8 mouse cellular contexts compared by ENCODE assay signal in the genomic region with DNA sequence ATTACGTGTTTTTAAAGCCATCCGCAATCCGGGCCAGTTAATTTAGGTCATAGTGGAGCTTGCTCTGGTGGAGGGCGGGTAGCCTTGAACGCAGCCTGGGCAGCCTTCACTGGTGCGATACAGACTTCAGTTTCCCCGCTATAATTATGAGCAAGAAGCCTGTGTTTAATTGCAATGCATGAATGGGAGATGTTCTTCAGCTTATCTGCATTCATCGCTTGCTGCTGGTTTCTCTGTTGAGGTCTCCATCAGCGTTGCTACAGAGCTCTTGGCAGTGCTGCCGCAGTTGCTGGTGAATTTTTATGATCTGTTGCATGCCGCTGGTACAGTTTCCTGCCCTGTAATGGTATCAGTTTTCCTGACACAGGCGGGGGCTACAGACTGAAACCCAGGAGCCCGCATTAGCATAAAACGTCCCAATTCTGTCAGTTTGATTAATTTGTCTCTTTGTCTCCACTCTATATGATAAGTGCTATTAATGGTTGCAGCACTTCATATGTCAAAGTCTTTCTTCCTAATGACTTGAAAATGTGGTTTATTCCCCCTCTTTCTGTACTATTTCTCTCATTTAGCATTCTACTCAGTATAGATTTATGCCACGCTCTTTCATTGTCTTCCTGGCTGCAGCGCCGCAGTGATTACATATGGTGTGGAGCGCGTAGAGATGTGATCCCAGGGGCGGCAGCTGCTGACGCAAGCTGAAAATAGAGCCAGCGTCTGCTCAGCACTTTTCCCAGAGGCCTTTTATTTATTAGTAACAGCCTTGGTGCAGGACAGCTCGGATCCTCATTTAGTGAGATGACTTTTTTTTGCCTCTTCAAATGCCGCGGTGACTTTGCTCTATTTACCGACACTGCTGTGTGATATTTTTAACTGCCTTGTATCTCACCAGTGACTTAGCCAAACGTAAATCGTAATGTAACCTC.
A peak's percentile ranks its signal among the peaks of the same experiment; 100 is the strongest.
DNase-seq lines count a peak whose midpoint lies in the region; ATAC-seq and TF ChIP-seq lines count a peak whose summit lies in the region.

No protein-coding gene starts in this region.

- H3K4me3 ChIP-seq in intestine, embryonic 15.5 days (replicated peaks): no peak overlapping the region
- H3K4me3 ChIP-seq in midbrain, postnatal 0 days (ENCODE audit: low read depth, low read length): peak overlapping the region; percentile 23

- TF ChIP-seq CTCF in brain, embryonic 14.5 days (IDR thresholded peaks at IDR 0.05; ENCODE audit: borderline replicate concordance, extremely low read depth, insufficient read depth, insufficient read length): no peak
- no peak for TF ChIP-seq CTCF in midbrain, postnatal 0 days (IDR thresholded peaks at IDR 0.05)

- no peaks in the 10 kb centered on the region for H3K27me3 ChIP-seq in intestine, embryonic 15.5 days (replicated peaks)
- H3K27me3 ChIP-seq in midbrain, postnatal 0 days (ENCODE audit: insufficient read depth, low read length): no peaks in the 10 kb centered on the region

- 19% methylated on average over 28 of the region's 28 CpGs for WGBS in intestine, embryonic 15.5 days
- WGBS in midbrain, postnatal 0 days: 8% methylated on average over 28 of the region's 28 CpGs

- TF ChIP-seq POLR2A in brain, embryonic 14.5 days (IDR thresholded peaks at IDR 0.05; ENCODE audit: borderline replicate concordance, extremely low read depth, insufficient read depth, insufficient read length, poor library complexity, severe bottlenecking): no peak

- no peak overlapping the region for H3K9ac ChIP-seq in intestine, embryonic 15.5 days
- H3K9ac ChIP-seq in midbrain, postnatal 0 days (replicated peaks; ENCODE audit: low read length, poor library complexity, severe bottlenecking): peak overlapping the region; percentile 53

- no peaks in the 10 kb centered on the region for H3K36me3 ChIP-seq in intestine, embryonic 15.5 days
- H3K36me3 ChIP-seq in midbrain, postnatal 0 days (ENCODE audit: insufficient read depth, low read length): no peaks in the 10 kb centered on the region

- peaks cover 9% of the 10 kb centered on the region; the same call in 1 of the 2 replicates for H3K4me1 ChIP-seq in intestine, embryonic 15.5 days (replicated peaks)
- H3K4me1 ChIP-seq in midbrain, postnatal 0 days (ENCODE audit: insufficient read depth, low read length): peaks cover 21% of the 10 kb centered on the region

- peak; percentile 94 for DNase-seq in brain, embryonic 14.5 days (ENCODE audit: low read depth)
- peak; percentile 63 for DNase-seq in gastrocnemius, postnatal 25 days
- DNase-seq in left cerebral cortex, postnatal 36 days (ENCODE audit: low spot score in 2 of 2): peak; percentile 50 to 58
- peak; percentile 83 for DNase-seq in midbrain, postnatal 0 days (ENCODE audit: low spot score)
- DNase-seq in urinary bladder, adult 18-20 months (ENCODE audit: low spot score in 2 of 2): no peak
- DNase-seq in ovary, postnatal 14 days (ENCODE audit: low spot score): no peak

- H3K27ac ChIP-seq in intestine, embryonic 15.5 days: 0 out of 2 replicates have a peak overlapping the region, but pooled peaks have one; percentile 2
- H3K27ac ChIP-seq in midbrain, postnatal 0 days (ENCODE audit: low read depth, low read length): peak overlapping the region; percentile 79

- intact Hi-C loops in left cerebral cortex, postnatal 36 days (cut with DNase I): loop anchor here (5.0 to 10.0 kb wide), 2 partner anchors 99 to 476 kb away; no protein-coding TSS in a partner anchor

- peak; percentile 57 for ATAC-seq in common myeloid progenitor, adult 5-6 weeks (replicated peaks; ENCODE audit: low read depth, poor library complexity, severe bottlenecking)
- peak; percentile 76 for ATAC-seq in intestine, embryonic 15.5 days
- ATAC-seq in midbrain, postnatal 0 days (ENCODE audit: low FRiP score): peak; percentile 82

- no peaks in the 10 kb centered on the region for H3K9me3 ChIP-seq in intestine, embryonic 15.5 days
- no peaks in the 10 kb centered on the region for H3K9me3 ChIP-seq in midbrain, postnatal 0 days (ENCODE audit: low read length)

- H3K4me2 ChIP-seq in intestine, embryonic 15.5 days (replicated peaks): peak overlapping the region; percentile 46
- H3K4me2 ChIP-seq in midbrain, postnatal 0 days (ENCODE audit: low read depth, low read length, poor library complexity, severe bottlenecking): peak overlapping the region; percentile 51

Comparison
In these comparisons a context has a peak if more than half of its experiments do, and no peak if none do; other contexts are left out.
1. DNase-seq: peak in brain, embryonic 14.5 days (single experiment), gastrocnemius, postnatal 25 days (single experiment), left cerebral cortex, postnatal 36 days (2 of 2) and midbrain, postnatal 0 days (single experiment); none in urinary bladder, adult 18-20 months (0 of 2) and ovary, postnatal 14 days (single experiment).
2. Peak in every context shown above with its lines, with median percentiles within 50 percentile points of each other: ATAC-seq.